Mouse (Mus musculus): ENCODE results near the gene Tspan14.

The Tspan14 gene

GRCm38 (mm10) chr14:40916667-40917066, 49.9 kb downstream of the Tspan14 start:
- no peak for DNase-seq

GRCm38 (mm10) chr14:40915838-40916237, 50.8 kb downstream of the Tspan14 start:
- DNase-seq, result no peak

DNA sequence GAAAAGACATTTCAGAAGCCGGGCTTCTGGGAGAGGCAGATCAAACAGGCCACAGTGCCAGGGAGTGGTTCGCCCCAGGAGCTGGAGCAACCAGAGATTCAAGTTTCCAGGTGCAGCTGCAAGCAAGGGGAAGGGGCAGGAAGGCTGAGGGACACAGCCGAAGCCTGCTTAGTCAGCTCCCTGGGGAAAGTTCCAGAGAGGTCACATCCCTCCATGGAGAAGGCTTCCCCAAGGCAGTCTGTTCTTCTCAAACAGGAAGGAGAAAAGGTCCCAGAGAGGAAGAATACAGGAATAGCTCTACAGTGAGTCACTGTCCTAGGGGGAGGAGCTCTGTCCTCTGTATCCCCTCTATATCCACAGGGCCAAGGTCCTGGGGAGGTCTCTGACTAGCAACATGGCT, 51.9 kb downstream of the Tspan14 start:
- DNase-seq, result peak; percentile 66 to 70

DNA sequence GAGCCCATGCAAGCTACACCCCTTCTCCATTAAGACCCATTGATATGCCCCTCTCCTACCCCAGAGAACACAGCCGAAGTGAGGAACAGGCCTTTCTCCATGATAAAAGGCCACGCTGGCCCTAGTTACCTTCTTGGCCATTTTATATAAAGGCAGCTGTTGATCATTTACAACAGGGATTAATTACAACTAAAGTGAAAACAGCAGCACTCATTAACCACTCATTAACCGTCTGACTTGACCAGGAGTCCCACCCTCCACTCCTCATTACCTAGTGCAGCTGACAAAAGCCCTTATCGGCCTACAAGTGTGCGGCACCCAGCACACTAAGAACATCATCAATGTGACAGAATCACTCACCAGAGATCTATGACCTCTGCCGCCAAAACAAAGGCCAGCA, 52.9 kb downstream of the Tspan14 start:
- DNase-seq, result peak in 1 of 2 experiments; percentile 57

DNA sequence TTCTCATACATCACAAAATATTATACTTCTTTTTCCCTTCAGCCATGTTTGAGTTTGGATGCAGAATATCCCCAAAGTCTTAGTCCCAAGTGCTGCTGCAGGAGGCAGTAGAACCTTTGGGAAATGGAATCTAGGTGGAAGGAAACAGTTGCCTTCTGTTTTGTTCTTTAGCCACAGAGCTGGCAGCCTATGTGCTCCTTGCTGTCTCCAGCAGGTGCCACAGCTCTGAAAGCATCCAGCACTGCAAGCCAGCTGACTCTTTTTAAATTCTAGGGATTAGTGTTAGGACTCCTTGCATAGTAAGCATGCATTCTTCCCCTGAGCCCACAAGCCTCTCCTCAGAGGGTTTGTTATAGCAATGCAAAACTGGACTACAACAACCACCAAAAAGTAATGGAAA, 55.1 kb downstream of the Tspan14 start:
- no peak for DNase-seq

DNA sequence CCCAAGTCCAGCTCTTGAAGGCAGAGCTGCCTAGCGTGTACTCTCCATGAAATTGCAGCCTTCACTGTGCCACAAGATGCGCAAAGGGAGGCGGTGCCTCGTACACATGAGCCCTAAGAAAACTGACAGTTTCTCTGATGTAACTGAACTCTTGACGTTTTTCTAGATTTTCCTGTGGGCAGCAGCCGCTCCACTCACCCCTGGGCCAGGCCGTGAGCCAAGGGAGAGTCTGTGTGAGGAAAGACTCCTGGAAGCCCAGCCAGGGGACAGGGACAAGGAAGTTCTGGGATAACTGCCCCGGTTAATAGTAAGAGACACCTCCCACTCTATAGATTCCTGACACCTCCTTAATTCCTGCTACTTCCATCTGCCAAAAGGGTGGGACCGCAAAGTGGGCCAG, 57.8 kb downstream of the Tspan14 start:
- no peak for DNase-seq

DNA sequence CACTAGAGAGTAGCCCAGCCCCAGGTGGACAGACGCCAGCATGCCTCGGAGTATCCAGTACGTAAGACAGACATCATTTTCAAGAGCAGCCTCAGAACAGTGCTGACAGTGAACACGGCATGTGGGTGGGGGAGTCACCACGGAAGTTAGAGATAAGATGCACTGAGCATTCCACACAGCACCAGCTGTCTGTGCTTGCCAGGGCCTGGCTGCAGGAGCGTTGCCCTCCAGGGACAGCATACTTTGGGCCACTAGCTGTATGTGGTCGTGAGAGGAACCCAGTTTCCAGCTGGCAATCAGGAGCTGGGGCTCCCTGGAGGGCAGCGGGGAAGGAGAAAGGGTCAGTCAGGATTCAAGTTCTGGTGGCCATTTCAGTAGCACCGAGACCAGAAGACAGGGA, 59.8 kb downstream of the Tspan14 start:
- DNase-seq, result no peak

DNA sequence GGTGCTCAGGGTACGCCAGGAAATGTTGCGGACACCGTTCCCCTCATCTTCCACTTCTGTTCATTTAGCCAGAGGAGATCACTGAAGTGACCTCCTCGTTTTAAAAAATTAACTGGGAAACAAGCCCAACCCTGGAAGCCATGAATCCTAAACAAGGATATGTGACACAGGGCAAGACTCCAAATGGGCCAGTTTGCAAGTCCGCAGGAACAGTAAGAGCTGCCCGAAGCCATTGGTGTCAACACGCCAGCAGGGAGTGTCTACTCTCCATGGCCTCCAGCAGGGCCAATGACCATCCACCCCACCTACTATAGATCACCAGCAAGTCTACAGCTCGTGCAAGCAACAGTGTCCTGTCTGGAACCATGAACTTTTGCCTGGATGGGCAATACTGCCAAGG, 60.8 kb downstream of the Tspan14 start:
- DNase-seq, result peak in 1 of 2 experiments; percentile 41

DNA sequence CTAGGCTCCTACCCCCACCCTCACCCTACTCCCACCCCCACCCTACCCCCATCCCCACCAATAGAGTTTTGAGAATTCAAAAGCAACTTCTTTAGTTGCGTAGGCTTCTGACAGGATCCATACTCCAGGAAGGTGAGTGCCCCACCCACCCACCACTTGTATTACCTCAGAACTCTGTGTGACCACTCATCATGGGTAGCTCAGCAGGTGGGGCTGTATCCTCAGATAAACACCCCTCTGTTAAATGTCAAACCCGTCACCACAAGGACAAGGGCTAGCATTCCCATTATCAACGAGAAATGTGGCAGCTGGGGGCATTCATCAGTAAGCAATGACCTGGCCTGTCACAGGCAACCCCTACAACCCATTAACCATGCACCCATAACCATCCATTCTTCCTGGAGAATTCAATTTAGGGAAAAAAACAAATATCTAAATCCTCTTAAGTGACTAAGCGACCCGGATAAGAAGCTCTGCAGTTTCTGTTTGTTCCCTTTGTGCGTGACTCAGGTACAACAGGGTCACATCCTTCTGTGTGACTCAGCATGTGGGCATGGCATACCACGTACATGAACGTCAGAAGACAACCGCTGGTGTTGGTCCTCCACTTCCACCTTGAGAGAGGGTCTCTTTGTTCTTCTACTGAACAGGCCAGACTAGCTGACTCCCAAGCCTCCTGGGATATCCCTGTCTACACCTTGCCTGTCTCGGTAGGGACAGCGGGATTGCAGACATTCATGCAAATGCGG, 64.1 kb downstream of the Tspan14 start:
- no peak for DNase-seq

- no peak for DNase-seq
Observed at GRCm38 (mm10) chr14:40900267-40900666, 66.3 kb downstream of the Tspan14 start.

DNA sequence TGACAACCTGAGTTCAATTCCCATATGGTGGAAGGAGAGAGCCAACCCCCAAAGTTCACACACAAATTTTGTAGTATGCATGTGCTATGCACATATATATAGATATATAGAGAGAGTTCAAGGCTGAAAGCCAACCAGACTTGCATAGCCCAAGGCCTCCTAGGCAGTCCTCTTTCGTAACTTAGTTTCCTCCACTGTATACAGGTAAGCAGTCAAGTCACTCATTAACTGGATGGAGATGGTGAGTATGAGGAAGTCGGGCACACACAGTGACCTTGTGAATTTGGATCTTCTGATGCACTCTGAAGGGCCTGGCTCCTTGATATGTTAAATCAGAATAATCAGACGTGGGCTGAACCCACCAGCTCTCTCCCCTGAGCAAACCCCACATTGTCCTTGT, 68.7 kb downstream of the Tspan14 start:
- DNase-seq, result no peak

GRCm38 (mm10) chr14:40895681-40896080, 70.9 kb downstream of the Tspan14 start:
- DNase-seq, result no peak

GRCm38 (mm10) chr14:40894576-40895247, 71.9 kb downstream of the Tspan14 start:
- peak; percentile 82 to 92 for DNase-seq

GRCm38 (mm10) chr14:40893884-40894283, 72.7 kb downstream of the Tspan14 start:
- DNase-seq, result no peak

GRCm38 (mm10) chr14:40893196-40893595, 73.4 kb downstream of the Tspan14 start, which contains the start of gene Sh2d4b:
Gene Sh2d4b, minus strand, starts transcription at chr14:40893266.
- no peak for DNase-seq

DNA sequence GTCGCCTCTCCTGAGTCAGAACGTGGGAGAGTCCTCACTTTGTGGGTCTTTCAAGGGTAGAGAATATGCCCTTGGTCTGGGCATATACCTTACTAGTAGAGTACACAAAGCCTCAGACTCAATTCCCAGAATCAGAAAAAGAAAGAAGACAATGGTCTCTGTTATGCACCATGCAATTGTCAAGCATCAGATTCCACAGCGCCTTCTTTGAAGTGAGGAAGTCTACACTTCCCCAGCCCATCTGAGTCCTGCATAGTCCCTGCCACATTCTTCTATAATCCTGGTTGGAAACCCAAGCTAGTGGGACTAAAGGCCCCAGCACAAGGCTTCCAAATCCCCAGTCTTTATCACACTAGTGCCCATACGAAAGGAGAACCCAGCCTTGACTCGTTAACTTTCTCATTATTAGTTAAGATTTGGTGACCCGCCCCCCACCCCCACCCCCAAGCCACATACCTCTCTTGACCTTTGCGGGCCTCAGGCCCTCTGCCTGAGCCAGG, 74.2 kb downstream of the Tspan14 start:
- no peak for DNase-seq

DNA sequence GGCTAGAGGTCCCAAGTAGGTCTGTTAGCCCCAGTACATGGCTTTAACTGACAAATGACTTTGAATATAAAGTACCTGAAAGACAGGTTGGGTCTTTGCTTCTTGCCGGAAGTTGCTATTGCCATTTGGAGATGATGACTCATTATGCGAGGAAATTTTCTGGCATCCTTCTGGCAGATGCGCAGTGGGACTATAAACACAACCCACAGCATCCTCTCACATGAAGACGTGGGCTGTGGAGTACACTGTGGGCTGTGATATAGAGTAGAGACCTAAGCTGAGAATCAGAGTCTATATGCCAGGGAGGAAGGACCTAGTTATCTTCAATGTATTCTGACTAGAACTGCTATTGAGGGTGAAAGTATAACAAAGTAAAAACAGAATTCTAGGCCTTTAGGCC, 75.1 kb downstream of the Tspan14 start:
- no peak for DNase-seq

GRCm38 (mm10) chr14:40889704-40890103, 76.9 kb downstream of the Tspan14 start:
- DNase-seq, result no peak

DNA sequence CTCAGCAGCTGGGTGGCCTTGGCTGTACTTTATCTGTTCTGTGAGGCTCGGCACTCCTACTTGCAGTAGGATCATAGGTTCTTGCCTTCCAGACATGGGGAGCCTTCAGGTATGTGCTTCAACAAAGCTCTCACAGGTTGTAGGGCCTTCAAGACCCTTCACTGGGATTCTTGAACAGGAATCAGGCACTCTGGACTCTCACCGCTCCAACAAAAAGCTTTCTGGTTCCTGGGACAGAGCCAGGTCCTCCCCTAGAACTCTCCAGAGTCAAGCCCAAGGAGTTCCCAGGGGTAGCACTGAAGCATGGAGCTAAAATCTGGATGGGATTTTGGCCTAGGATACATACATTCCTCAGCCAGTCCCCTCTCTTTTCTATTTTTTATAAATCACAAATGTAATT, 77.4 kb downstream of the Tspan14 start:
- DNase-seq, result no peak

GRCm38 (mm10) chr14:40886428-40887202, 80.0 kb downstream of the Tspan14 start:
- peak; percentile 37 to 74 for DNase-seq

- no peak for DNase-seq
Observed at GRCm38 (mm10) chr14:40885752-40886151, 80.9 kb downstream of the Tspan14 start.

GRCm38 (mm10) chr14:40885225-40885624, 81.4 kb downstream of the Tspan14 start:
- no peak for DNase-seq

DNA sequence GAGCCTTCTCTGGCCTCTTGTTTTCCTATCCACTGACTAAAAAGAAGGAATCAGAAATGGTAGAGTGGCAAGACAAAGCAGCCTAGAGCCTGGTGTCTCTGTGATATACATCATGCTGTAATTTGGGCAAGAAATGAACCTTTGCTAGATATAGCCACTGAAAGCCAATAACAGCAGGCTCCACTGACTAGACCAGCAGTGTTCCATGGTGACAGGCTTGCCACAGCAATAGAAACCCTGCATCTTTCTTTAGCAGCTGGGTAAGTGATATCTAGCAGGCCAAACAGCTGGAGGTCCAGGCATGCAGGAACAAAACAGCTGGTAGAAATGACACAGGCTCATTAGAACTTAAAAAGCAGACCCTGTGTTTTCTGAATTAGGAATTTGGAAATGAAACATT, 92.0 kb downstream of the Tspan14 start:
- DNase-seq, result no peak
